Mouse (Mus musculus): ENCODE data around the gene Tns1.

DNA sequence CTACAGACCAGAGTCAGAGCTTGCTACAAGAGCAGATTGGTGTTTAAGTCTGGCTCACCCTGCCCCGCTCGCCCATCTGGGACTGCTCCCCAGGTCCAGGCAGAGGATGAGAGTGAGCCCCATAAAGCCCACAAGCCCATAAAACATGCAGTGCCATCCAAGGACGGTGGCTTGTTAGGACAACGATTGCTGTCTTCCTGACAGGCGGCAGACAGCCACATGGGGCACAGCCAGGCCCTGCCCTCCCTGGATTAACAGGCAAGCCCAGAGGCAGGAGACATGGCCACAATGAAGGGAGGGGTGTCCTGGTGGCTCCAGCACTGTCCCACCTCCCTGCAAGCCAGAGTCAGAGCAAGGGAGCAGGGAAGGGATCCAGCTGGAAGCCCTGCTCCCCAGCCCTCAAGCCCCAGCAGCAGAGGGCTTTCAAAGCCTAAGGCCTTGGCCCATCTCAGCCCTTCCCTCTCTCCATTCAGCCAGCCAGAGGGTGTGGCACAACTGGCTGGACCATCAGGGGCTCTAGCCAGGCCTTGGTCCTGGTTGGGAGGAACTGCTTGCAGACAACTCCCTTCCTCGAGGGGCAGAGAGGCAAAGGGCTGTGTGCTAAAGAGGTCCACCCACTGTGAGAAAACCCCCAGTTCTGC lies 40.1 kb downstream of the Tns1 start:
- TF ChIP-seq CTCF (IDR thresholded peaks at IDR 0.05; ENCODE audit: borderline replicate concordance, control insufficient read depth, extremely low read depth, insufficient read depth, low read length, poor library complexity), result no peak
- TF ChIP-seq POLR2A (IDR thresholded peaks at IDR 0.05; ENCODE audit: control insufficient read depth, extremely low read depth, insufficient read depth, low read length, poor library complexity), result no peak
